8 mouse cellular contexts compared by ENCODE assay signal in genomic region chrX:20869962-20870513, GRCm38 (mm10). TPM values are rescaled to one million over a fixed set of nuclear protein-coding genes. Genes with fewer than 3 reads are reported as not detected.
DNase-seq lines count a peak whose midpoint lies in the region; ATAC-seq and TF ChIP-seq lines count a peak whose summit lies in the region.

TSS of gene Timp1 (plus strand) at chrX:20870166.

- 0 out of 2 replicates have a peak within 1 kb of the TSS, but pooled peaks have one; percentile 17 for H3K4me2 ChIP-seq in liver, embryonic 16.5 days (ENCODE audit: low read depth, low read length)

- peak within 1 kb of the TSS; percentile 39 for H3K4me3 ChIP-seq in forebrain, embryonic 10.5 days
- no peak within 1 kb of the TSS for H3K4me3 ChIP-seq in liver, embryonic 16.5 days (ENCODE audit: low read depth, low read length)
- H3K4me3 ChIP-seq in olfactory bulb, adult 2 months (ENCODE audit: insufficient read depth, low read depth, low read length), result no peak within 1 kb of the TSS

- 22% methylated on average over 18 of the region's 18 CpGs for WGBS in forebrain, embryonic 10.5 days
- 17% methylated on average over 18 of the region's 18 CpGs for WGBS in liver, embryonic 16.5 days (ENCODE audit: insufficient replicate concordance)
- 13% methylated on average over 18 of the region's 18 CpGs for WGBS in olfactory bulb, adult 2 months

- no peaks in the 10 kb centered on the region for H3K9me3 ChIP-seq in forebrain, embryonic 10.5 days
- no peaks in the 10 kb centered on the region for H3K9me3 ChIP-seq in liver, embryonic 16.5 days (replicated peaks; ENCODE audit: control insufficient read depth, low read length)

- no peak for TF ChIP-seq POLR2A in olfactory bulb, adult 2 months (IDR thresholded peaks at IDR 0.05; ENCODE audit: insufficient read depth, low read depth, low read length)

- H3K27ac ChIP-seq in forebrain, embryonic 10.5 days, result no peak within 1 kb of the TSS
- H3K27ac ChIP-seq in liver, embryonic 16.5 days (ENCODE audit: low read length), result no peak within 1 kb of the TSS
- H3K27ac ChIP-seq in olfactory bulb, adult 2 months (ENCODE audit: insufficient read depth, low read depth, low read length), result peak within 1 kb of the TSS; percentile 80

- peak; percentile 95 for DNase-seq in 3T3-L1 (ENCODE audit: low read depth, low spot score)
- peak; percentile 87 for DNase-seq in R1 (ENCODE audit: low read depth, low spot score)
- DNase-seq in forebrain, embryonic 10.5 days (ENCODE audit: extremely low spot score, low spot score), result peak; percentile 37
- peak; percentile 75 for DNase-seq in heart, postnatal 4 days
- DNase-seq in cerebellum, postnatal 14 days, result no peak
- no peak for DNase-seq in layer of hippocampus, postnatal 10 days (ENCODE audit: low spot score in 2 of 2)

- H3K36me3 ChIP-seq in forebrain, embryonic 10.5 days (replicated peaks), result no peaks in the 10 kb centered on the region
- H3K36me3 ChIP-seq in liver, embryonic 16.5 days (ENCODE audit: control insufficient read depth, insufficient read depth), result no peaks in the 10 kb centered on the region

- ATAC-seq in liver, embryonic 16.5 days (ENCODE audit: low read depth), result no peak

- H3K9ac ChIP-seq in liver, embryonic 16.5 days (ENCODE audit: low read depth, low read length), result no peak within 1 kb of the TSS

- H3K27me3 ChIP-seq in forebrain, embryonic 10.5 days (ENCODE audit: poor library complexity, severe bottlenecking), result no peaks in the 10 kb centered on the region
- H3K27me3 ChIP-seq in liver, embryonic 16.5 days (ENCODE audit: control insufficient read depth, insufficient read depth, low read depth, low read length), result no peaks in the 10 kb centered on the region

- no peak for TF ChIP-seq CTCF in olfactory bulb, adult 2 months (IDR thresholded peaks at IDR 0.05; ENCODE audit: insufficient read depth, low read depth, low read length)

- peaks cover 15% of the 10 kb centered on the region for H3K4me1 ChIP-seq in forebrain, embryonic 10.5 days
- H3K4me1 ChIP-seq in liver, embryonic 16.5 days (ENCODE audit: control insufficient read depth, low read depth, low read length), result no peaks in the 10 kb centered on the region
- peaks cover 14% of the 10 kb centered on the region for H3K4me1 ChIP-seq in olfactory bulb, adult 2 months (ENCODE audit: control insufficient read depth, insufficient read depth, low read length)

RNA-seq across cellular contexts. Expression of gene Timp1, which starts in this region (rescaled TPM):
- 7.4 and 7.9 TPM in 2 replicates for polyA plus RNA-seq in forebrain, embryonic 10.5 days (2016; fragmentation: Nextera tagmentation; extraction: Ambion mirVana)
- total RNA-seq in heart, postnatal 4 days (2021), result 10 to 100 TPM; 19.8 to 21.1 TPM
- 1.7 and 2.4 TPM in 2 replicates for polyA plus RNA-seq in liver, embryonic 16.5 days (2015; fragmentation: Nextera tagmentation; extraction: Ambion mirVana)
- not detected in 2 replicates for polyA plus RNA-seq in olfactory bulb, adult 2 months (2012; ENCODE audit: insufficient read depth, insufficient read length, low replicate concordance, missing spikeins)
- 1 to 10 TPM in 1 of 2 experiments, under 1 TPM in 1; 0.56 to 1.1 TPM for total RNA-seq in layer of hippocampus, postnatal 10 days (2021)

Comparison
In these comparisons a context has a peak if more than half of its experiments do, and no peak if none do; other contexts are left out.
1. RNA of gene Timp1 (total RNA-seq): 19.8 to 21.1 TPM in heart, postnatal 4 days; 0.56 to 1.1 TPM in layer of hippocampus, postnatal 10 days; every median in the first group is over 10 times any median in the second.
2. DNase-seq: peak in 3T3-L1 (single experiment), R1 (single experiment), forebrain, embryonic 10.5 days (single experiment) and heart, postnatal 4 days (single experiment); none in cerebellum, postnatal 14 days (0 of 2) and layer of hippocampus, postnatal 10 days (0 of 2).